Mouse (Mus musculus): ENCODE results near the gene Rpgrip1.
A peak's percentile ranks its signal among the peaks of the same experiment; 100 is the strongest.

The Rpgrip1 gene

DNA sequence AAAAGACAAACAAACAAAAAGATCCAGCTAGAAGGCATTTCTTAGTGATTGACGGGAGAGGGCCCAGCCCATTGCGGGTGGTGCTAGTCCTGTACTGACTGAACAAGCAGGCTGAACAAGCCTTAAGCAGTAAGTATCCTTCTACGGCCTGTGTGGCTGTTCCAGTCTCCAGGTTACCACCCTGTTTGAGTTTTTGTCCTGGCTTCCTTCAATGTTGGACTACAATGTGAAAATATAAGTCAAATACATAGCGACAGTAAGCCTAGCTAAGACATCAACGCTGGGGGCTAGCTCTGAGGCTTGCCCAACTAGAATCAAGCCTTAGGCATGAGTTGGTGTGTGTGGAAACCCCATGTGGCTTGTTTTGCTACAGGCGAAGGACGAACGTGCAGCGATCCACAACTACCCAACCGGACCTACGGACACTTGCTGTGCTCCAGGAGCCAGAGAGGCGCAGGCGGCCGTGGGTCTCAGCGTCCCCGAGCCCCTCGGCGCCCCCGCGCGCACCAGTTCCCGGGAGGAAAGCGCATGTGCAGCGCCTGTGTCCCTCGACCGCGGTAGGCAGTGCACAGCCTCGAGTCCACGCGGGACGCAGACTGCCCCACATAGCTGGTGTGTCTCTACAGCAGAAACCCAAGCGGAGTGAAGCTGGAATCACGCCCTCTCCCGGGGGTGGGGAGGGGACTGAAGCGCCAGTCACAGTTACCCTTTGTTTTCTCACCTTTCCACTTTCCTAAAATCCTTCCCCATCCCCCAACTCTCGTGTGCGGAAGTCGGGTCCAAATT, 8.5 kb downstream of the Rpgrip1 start:
- DNase-seq (ENCODE audit: low spot score): peak; percentile 33

- no peak for DNase-seq (ENCODE audit: low spot score)
These were observed 9.7 kb downstream of the Rpgrip1 start for GRCm38 (mm10) chr14:52120169-52120568.

DNA sequence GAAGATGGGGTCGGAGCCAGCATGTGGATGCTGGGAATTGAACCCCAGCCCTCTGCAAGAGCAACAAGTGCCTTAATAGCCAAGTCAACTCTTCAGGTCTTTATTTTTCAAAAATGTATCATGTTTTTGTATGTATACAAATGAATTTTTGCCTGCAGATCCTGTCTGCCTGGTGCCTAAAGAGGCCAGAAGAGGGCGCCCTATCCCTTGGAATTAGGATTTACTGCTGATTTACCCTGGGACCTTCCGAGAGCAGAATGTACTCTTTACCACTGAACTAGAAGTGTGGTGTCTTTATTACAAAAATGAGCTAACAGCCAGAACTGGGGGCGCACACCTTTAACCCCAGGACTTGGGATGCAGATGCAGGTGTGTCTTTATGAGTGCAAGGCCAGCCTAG, 13.4 kb downstream of the Rpgrip1 start:
- peak; percentile 37 for DNase-seq (ENCODE audit: low spot score)

GRCm38 (mm10) chr14:52124636-52125035, 14.1 kb downstream of the Rpgrip1 start:
- no peak for DNase-seq (ENCODE audit: low spot score)

- DNase-seq (ENCODE audit: low spot score): no peak
These were observed 23.1 kb downstream of the Rpgrip1 start for GRCm38 (mm10) chr14:52133584-52133983.

DNA sequence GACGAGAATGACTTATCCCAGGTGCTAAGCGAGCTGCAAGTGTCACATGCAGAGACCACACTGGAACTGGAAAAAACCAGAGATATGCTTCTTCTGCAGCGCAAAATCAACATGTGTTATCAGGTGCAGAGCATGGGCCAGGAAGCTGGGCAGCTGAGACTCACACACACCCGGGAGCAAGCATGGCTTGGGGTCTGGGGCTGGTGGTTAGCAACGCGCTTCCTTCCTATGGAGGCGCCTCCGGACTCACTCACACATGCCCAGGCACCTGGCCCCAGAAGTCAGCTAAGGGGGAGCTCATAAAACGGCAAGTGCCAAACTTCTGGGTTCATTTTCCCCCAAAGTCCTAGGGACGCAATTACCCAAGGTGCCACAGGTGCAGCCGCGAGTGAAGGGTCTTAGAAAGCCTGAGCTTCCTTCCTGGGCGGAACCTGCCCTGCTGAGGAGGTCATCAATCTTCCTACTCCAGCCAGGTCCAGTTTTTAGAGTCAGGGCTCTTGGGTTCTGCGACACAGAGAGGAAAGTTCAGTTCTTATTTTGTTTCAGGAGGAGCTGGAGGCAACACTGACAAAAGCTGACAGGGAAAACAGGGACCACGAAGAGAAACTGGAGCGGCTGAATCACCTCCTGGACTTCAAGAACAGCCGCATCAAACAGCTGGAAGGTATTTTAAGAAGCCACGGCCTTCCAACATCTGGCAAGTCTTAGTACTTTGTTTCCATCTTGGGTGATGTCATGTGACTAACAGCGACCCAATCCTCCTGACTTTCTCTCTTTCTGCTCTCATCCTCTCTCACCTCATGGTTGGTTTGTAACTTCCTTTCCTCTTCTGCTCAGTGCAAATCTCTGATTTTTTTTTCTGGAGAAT, 30.3 kb downstream of the Rpgrip1 start:
- no peak for DNase-seq (ENCODE audit: low spot score)

GRCm38 (mm10) chr14:52141445-52142127, 31.1 kb downstream of the Rpgrip1 start:
- DNase-seq (ENCODE audit: low spot score): no peak

DNA sequence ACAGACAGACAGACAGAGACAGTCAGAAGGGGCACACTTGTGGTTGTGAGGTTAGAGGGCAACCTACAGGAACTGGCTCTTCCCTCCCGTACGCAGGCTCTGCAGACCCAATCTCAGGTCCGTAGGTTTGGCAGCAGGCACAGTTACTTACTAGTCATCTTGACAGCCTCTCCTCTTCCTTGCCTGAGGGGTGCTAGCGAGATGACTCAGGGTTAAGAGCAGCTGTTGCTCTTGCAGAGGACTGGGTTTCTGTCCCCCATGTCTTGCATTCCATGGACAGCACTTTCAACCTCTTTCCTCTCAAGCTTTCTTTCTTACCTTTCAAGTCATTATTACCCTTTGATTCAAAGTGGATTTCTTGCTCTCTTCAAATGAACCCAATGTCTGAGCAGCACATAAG, 33.7 kb downstream of the Rpgrip1 start:
- no peak for DNase-seq (ENCODE audit: low spot score)

GRCm38 (mm10) chr14:52146540-52146939, 36.0 kb downstream of the Rpgrip1 start:
- no peak for DNase-seq (ENCODE audit: low spot score)

- no peak for DNase-seq (ENCODE audit: low spot score)
These were observed 39.4 kb downstream of the Rpgrip1 start for GRCm38 (mm10) chr14:52149888-52150287.

GRCm38 (mm10) chr14:52152179-52152578, 41.7 kb downstream of the Rpgrip1 start:
- DNase-seq (ENCODE audit: low spot score): no peak

- no peak for DNase-seq (ENCODE audit: low spot score)
These were observed 42.1 kb downstream of the Rpgrip1 start for GRCm38 (mm10) chr14:52152613-52153012.

DNA sequence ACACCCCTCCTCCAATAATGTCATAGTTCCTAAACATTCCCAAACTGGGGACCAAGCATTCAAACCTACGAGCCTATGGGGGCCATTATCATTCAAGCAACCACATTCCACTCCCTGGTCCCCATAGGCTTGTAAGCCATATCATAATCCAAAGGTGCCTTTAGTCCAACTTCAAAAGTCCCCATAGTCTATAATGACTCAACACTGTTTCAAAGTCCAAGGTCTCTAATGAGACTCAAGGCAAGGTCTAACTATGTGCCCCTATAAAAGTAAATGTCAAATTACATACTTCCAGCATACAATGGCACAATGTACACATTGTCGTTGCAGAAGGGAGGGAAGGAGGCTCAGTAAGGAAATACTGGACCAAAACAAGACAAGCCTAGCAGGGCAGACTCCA, 44.5 kb downstream of the Rpgrip1 start:
- no peak for DNase-seq (ENCODE audit: low spot score)

DNA sequence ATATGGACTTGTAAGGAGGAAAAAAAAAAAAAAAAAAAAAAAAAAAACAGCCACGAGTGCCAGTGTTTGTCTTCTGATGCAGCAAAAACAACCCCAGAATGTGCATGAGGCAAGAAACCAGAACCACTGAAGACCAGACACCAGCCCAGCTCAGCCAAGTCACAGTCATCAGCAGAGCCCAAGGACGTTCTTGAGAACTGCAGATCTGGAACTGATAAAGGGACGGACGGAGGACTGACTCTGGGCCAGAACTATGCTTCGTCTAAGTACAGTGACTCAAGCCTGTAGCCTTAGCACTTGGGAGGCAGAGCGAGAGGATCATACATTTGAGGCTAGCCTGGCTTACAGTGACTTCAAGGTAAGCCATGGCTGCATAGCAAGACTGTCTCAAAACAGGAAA, 50.4 kb downstream of the Rpgrip1 start:
- no peak for DNase-seq (ENCODE audit: low spot score)

- no peak for DNase-seq (ENCODE audit: low spot score)
These were observed 56.1 kb downstream of the Rpgrip1 start for GRCm38 (mm10) chr14:52166571-52166970.

- no peak for DNase-seq (ENCODE audit: low spot score)
These were observed 78.3 kb downstream of the Rpgrip1 start for GRCm38 (mm10) chr14:52188788-52189187.

GRCm38 (mm10) chr14:52189519-52189918, 79.0 kb downstream of the Rpgrip1 start:
- no peak for DNase-seq (ENCODE audit: low spot score)

DNA sequence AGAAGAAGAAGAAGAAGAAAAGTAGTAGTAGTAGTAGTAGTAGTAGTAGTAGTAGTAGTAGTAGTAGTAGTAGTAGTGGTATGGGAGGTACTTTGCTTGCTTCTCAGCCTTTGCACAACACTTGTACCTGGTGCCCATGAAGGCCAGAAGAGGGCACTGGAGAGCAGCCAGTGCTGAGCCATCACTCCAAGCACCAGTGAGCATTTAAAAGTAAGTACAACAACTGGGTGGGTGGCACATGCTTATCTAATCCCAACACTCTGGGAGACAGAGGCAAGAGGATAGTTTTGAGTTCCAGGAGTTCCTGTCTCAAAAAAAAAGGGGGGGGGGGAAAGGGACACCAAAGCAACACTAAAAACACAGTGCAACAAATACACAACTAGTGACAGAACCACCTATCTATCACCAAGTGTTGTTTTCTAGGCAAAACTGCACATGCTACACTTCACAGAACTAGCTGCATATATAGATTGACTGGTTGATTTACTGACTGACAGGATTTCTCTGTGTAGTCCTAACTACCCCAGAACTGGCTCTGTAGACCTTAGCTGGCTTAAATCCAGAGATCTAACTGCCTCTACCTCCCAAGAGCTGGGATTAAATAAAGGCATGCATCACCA, 80.3 kb downstream of the Rpgrip1 start:
- DNase-seq (ENCODE audit: low spot score): no peak

DNA sequence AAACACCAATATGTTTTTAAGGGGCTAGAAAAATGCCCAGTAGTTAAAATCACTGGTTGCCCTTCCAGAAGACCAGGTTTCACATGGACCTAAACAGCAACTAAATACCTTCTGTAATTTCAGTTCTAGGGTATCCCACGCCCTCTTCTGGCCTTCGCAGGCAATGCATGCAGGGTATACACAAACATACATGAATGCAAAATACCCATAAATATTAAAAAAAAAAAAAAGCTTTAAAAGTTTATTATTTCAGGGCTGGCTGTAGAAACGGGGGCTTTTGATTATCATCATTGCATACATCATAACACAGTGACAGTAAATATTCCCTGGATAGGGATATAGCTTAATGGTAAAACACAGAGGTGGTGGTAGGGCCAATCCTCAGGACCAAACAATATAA, 85.2 kb downstream of the Rpgrip1 start:
- no peak for DNase-seq (ENCODE audit: low spot score)

DNA sequence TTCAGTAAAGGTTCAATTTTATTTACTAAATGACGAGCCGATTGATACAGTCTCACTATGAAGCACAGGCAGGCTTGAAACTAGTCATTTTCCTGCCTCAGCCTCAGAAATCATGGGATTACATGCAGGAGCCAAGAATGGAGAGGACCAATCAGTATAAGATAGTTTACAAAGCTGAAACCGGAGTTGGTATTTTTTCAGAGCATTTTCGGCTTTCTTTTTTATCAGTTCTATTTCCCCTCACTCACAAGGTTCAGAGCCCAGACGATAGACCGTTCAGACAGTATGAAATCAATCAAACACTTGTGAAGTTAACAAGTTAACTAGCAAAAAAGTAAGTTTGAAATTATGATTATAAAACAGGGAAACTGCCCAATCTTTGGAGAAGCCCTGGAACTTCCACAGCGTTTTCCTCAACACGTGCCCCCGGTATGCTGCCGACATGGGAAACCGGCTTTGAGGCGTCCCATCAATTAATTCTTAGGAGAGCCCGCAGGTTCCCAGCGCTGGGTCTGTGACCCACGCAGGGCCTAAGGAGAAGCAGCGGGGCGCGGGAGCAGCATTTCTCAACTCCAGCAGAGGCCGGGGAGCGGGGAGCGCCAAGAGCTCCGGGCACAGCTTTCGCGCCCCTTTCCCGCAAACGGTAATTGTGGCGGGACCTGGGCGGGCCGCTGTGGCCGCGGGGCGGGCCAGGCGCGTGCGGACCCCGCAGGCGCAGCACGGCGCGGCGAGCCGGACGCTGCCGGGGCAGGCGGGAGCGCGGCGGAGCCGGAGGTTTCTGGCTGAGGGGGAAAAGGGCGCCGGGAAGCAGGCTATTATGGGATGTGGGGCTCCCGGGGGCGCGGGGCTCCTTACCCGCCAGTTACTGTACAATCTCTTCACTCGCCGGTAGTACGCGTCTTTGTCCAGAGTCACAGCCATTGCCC, 86.0 kb downstream of the Rpgrip1 start:
- DNase-seq (ENCODE audit: low spot score): no peak

Data from ovary, postnatal 10 days (tissue).